Mouse (Mus musculus) left cerebral cortex, adult 8-10 months (tissue): ENCODE measurements at regions not wholly inside any gene's neighbourhood (a gene's known extent, or its start where the extent isn't known, plus 50 kb on each side); places are given as distances from the start of the nearest gene placed in this dataset.

ENCODE experiments used
- DNase-seq, 2 experiments: peaks; one replicate each; pipeline ENCODE4 v3.0.0; 2022; ENCODE audit warnings: low spot score in 2 of 2

GRCm38 (mm10) chr4:134990651-134991050 is 60.0 kb downstream of the Syf2 start:
- DNase-seq, result no peak

DNA sequence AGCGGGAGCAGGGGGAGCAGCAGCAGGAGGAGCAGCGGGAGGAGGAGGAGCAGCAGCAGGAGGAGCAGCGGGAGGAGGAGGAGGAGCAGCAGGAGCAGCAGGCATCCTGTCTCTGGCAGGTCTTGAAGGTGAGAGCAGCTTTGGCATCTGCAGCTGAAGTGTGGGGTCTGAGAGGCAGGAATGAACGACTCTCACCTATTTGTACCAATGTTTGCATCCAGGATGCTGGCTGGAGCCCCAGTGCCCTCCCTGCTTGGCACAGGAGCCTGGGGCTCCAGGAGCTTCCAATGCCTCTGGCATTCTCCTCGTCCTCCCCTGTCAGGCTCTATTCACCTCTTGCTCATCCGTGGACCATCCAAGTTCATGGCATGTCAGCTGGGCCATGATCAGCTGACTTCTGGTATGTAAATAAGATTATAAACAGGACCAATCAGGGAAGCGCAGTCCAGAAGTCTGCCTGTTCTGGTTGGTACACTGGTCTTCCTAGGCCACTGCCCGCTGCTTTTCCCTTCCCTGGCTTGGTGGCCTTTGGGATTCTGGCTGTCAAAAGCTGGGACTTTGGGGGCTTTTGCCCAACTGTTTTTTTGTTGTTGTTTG is 62.9 kb downstream of the Syf2 start:
- DNase-seq, result no peak

DNA sequence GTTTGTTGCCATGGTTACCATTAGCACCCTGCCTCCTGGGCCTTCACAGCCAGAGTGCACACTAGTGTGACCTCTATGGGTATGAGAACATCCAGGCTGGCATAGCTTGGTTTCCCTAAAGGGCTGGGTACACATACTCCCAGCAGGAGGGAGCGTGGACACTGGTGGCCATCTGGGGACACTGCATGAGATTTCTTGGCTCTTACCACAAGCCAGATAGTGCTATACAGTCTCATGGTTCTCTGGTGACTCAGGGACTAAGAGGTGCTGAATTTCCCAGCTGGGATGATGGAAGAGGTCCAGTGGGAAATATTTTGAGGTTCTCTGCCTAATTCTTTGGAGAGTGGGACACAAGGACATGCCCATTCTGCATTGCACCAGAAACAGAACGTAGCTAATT is 63.5 kb downstream of the Syf2 start:
- DNase-seq, result no peak

DNA sequence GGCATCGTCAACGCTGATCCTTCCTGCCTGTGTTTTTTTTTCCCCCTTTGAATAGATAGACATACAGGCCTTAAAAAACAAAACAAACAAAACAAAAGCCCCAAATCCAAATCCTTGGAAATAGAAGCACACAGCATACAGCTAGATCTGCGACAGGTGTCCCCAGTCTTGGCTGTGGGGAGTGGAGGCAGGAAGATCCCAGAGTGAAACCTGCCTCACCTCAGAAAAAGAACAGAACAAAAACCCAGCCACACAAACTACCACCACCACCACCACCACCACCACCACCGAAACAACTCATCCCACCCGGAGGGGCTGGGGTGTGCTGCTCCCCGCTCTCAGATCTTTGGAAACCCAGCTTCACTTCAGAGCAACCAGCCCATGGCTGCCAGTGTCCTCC is 64.0 kb downstream of the Syf2 start:
- DNase-seq, result no peak

GRCm38 (mm10) chr4:134995052-134995451 is 64.4 kb downstream of the Syf2 start:
- no peak for DNase-seq

GRCm38 (mm10) chr4:134996121-134996520 is 65.4 kb downstream of the Syf2 start:
- no peak for DNase-seq

- no peak for DNase-seq
Measured at GRCm38 (mm10) chr4:134997461-134998434, 67.0 kb downstream of the Syf2 start.

GRCm38 (mm10) chr4:134998928-134999658 is 68.4 kb downstream of the Syf2 start:
- peak in 1 of 2 experiments; percentile 19 for DNase-seq

DNA sequence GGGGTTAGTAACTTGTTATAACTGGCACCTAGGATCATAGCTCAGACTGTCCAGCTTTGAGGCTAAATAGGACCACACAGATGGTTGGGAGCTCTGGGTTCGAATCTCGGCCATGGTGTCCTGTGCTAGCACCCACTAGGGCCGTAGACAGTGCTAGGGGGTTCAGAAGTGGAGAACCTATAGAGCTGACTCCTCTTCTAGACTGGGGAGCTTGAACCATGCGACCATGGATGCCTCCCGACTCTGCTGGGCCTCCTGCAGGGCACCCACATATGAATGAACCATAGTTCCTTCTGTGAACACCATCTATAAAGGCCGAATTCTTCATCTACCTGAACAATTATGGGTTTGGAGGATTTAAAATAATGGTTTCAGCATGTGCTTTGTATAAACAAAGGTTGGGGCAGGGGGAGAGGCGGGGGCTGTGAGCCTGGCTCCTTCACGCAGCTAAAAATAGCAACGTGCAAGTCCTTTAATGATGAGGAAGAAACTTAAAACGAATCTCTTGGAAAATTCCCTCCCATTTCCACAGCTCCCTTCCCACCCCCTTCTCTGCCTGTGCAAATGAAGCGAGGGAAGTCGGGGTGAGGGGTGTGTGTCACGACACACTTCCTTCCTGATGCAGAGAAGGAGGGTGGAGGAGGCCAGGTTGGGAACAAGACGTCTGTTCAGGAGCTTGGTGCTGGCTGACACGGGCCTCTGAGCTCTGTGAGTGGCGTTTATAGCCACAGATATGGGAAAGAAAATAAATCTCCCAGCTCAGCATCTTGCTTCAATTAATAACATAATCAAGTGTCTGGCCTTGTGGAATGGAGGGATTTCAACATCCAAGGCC is 71.6 kb downstream of the Syf2 start:
- no peak for DNase-seq

- no peak for DNase-seq
Measured at GRCm38 (mm10) chr4:135011365-135011764, 80.7 kb downstream of the Syf2 start.

DNA sequence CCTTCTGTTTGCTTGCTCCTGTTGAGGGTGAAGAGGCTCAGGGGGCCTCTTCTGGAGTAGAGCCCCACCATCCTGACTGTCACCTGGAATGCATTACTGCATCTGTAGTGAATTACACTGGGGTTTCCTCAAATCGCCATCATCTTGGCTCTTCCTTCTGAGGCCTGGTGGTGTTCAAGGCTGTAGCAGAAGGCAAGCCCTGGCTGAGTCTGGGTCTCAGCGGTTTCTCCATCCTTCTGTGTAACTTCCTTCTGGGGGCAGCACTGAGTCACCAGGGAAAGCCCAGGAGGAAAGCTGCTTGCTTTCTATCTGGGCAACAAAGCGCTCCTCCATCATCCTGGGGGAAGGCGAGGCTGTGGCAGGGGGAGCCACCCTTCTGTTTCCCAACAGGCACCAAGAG is 82.2 kb downstream of the Syf2 start:
- no peak for DNase-seq

DNA sequence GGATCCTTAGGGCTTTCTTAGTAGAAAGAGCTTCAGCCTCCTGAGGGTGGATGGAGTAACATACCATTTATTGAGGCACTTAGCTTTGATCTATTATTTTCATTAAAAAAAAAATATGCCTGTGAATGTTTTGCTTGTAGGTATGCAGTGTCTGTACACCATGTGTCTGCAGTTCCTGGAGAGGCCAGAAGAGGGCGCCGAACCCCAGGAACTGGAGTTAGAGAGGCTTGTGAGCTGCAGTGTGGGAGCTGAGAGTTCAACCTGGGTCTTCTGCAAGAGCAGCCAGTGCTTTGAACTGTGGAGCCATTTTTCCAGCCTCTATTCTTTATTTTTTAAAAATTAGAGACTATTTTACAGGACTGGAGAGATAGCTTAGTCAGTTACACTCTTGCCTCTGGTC is 83.2 kb downstream of the Syf2 start:
- DNase-seq, result no peak

- DNase-seq, result no peak
Measured at GRCm38 (mm10) chr4:135018018-135018417, 87.3 kb downstream of the Syf2 start.

GRCm38 (mm10) chr4:135019120-135019519 is 88.4 kb downstream of the Syf2 start:
- no peak for DNase-seq

- no peak for DNase-seq
Measured at GRCm38 (mm10) chr4:135020262-135020991, 89.7 kb downstream of the Syf2 start.

- no peak for DNase-seq
Measured at GRCm38 (mm10) chr4:135023200-135023599, 92.5 kb downstream of the Syf2 start.

- DNase-seq, result no peak
Measured at GRCm38 (mm10) chr4:135025802-135026201, 94.7 kb upstream of the Runx3 start.

GRCm38 (mm10) chr4:135027136-135027535 is 93.3 kb upstream of the Runx3 start:
- no peak for DNase-seq

GRCm38 (mm10) chr4:135029723-135030122 is 90.7 kb upstream of the Runx3 start:
- DNase-seq, result no peak

DNA sequence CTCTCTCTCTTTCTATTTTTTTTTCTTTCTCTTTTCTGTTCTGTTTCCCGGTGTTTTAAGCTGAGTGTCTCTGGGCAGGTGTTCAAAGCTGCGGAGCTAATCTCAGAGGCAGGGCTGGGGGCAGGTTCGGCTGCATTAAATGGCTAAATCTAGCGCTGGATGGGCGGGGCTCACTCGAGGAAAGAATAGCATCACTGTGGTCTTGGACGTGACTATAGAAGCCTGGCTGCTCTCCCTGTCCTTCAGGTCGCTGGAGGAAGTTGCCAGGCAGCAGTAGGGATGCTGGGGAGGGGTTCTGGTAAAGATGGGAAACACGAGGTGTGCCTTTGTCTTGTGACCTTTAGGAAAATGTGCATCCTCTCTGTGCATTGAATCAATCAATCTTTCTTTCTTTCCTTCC is 88.0 kb upstream of the Runx3 start:
- DNase-seq, result peak in 1 of 2 experiments; percentile 62

- DNase-seq, result no peak
Measured at GRCm38 (mm10) chr4:135033302-135033701, 87.2 kb upstream of the Runx3 start.
